Mouse (Mus musculus) cerebral cortex, adult 2 months (tissue): ENCODE data around the gene Tppp2.

ENCODE experiments used
- WGBS: fragments of 180-500 bp; shearing (Covaris S2); methylation state at CpG from one replicate; pipeline ENCODE4 v1.1.7; 2018; 5-methylcytosine and 5-hydroxymethylcytosine counted together

Tppp2 gene

DNA sequence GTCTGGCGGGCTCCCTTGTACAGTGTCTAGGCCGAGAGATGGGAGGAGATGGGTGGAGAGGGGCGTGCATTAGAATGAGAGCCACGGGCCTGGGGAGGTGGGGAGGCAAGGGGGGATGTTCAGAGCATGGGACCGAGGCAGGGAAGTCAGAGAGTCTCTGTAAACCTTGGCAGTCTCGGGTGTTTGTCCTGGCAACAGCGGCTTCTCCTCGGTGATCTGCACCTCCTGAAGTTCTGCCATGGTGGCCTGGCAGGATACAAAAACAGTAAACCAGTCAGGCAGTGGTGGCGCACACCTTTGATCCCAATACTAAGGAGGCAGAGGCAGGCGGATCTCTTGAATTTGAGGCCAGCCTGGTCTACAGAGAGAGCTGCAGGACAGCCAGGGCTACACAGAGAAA lies 6.9 kb upstream of the Tppp2 start:
- WGBS = 87% methylated on average over 10 of the region's 10 CpGs

DNA sequence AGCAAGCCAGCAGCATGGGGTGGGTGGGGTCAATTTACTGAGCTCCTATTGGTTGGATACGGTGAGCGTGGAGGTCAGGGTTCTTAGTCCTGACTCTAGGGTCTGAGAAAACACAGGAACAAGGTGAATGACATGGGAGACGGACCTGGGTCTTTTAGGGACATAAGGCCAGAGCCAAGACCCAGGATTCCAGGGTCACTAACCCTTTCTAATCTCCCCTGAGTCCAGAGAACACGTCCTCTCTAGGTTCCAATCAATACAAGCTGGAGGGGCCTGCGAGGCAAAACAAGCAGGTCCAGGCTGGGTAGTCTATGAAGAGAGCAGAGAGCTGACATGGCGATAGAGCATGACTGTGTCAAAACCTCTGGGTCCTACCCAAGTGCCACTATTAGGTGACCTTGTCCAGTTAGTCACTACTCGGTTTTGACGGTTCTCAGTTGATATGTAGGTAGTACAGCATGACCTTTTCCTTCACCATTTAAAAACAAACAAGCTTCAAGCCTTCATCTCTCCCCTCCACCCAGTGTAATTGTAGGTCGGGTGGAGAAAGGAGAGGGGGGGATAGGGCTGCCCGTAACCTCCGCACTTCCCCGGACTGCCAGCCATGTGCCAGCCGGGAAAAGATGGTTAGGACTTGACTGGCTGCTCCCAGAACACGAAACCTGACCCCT lies 5.7 kb upstream of the Tppp2 start:
- WGBS = 21% methylated on average over 14 of the region's 14 CpGs

GRCm38 (mm10) chr14:51913062-51913959 lies 4.9 kb upstream of the Tppp2 start:
- under 1% methylated on average over 57 of the region's 58 CpGs for WGBS

GRCm38 (mm10) chr14:51913960-51914762 lies 4.1 kb upstream of the Tppp2 start, which contains the start of gene Ndrg2:
Gene Ndrg2, minus strand, starts transcription at chr14:51914158.
- WGBS = 6% methylated on average over 22 of the region's 23 CpGs

- WGBS = 2% methylated on average over 3 of the region's 3 CpGs
These were observed 3.2 kb upstream of the Tppp2 start for GRCm38 (mm10) chr14:51915030-51915429.

DNA sequence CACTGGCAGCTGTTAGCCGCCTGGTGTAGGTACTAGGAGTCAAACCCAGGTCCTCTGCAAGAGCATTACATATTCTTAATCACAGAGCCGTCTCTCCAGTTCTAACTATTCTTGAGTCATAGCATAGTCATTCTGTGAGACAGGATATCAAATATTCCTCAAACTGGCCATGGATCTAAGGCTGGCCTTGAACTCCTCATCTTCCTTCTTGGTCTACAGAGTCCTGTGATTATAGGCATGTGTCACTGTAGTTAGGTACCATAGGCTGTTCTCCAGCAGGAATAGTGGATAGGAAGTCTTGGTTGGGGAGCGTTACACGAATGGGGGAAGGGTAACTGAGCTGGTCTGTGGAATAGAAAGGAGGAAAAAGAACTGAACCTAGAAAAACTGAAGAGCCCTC lies 1.7 kb upstream of the Tppp2 start:
- 92% methylated on average over 4 of the region's 4 CpGs for WGBS

DNA sequence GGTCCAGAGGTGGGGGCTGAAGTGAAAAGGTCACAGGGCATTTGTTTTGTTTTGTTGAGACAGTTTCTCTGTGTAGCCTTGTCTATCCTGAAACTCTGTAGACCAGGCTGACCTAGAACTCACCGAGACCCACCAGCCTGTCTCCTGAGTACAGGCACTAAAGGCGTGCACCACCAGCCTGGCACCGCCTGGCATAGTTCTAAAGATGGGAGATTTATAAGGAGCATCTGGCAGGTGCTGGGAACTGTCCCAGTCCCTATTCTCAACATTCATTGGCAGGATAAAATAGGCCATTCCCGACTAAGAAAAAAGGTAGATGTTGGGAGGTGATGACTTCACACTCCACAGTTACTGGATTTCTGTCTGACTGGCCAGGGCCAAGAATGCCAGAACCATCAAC lies 741 bp downstream of the Tppp2 start:
- 62% methylated on average over 4 of the region's 4 CpGs for WGBS

- 53% methylated on average over 16 of the region's 16 CpGs for WGBS
These were observed 3.7 kb downstream of the Tppp2 start for GRCm38 (mm10) chr14:51921759-51922570.

DNA sequence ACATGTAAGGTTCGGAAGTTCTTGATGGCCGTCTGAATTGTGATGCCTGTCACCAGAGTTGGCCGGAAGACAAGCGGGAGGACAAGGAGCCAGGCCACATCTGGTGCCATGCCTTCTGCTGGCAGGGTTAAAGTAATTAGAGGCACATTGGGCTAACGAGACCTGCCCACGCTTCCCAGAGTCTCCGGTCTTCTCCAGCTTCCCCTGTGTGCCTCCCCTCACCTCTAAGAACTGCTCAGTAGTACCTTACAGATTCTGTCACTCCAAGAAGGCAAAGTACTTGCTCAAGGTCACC lies 4.3 kb downstream of the Tppp2 start, which contains the start of gene Rnase13:
Rnase13 (minus strand) TSS at position 203 of the 295 bp plus-strand sequence.
- WGBS = 70% methylated on average over 7 of the region's 7 CpGs

DNA sequence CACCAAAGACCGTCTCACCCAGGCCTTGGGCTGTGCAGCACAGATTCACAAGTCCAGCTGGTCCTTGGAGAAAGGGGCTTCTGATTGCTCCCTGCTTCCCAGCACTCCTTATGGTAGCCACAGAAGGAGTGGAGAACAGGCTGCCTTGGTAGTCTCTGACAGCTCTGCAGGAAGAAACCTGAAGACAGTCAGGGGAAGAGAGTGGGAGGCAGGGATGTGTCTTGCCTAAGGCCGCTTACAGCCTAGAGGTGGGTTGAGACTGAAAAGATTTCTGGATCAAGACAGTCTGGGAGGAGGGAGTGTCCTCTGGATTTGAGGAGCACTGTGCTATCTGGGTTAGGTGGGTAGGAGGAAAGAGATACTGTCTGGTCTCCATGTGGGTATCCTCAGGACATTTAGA lies 4.7 kb downstream of the Tppp2 start:
- 69% methylated on average over 2 of the region's 2 CpGs for WGBS

- whole genome bisulfite sequencing = 82% methylated on average over 4 of the region's 4 CpGs
These were observed 5.3 kb downstream of the Tppp2 start for GRCm38 (mm10) chr14:51923492-51923891.

DNA sequence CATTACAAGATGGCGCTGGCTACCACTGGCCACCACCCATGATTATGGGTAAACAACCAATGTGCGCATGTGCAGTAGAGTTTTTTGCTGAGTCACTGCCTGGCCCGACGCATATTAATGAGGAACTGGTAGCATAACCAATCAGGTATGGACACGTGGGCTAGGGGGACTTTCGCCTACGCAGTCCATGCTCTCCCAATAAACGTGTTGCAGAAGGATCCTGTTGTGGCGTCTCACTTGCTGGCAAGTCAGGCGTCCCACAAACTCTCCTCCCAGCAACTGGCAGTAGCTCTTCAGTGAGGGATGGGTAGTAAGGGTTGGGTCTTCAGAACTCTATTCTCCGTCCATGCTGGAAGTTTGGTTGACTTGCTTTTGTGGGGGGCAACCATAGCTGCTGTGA lies 8.7 kb downstream of the Tppp2 start:
- WGBS = 96% methylated on average over 11 of the region's 11 CpGs

DNA sequence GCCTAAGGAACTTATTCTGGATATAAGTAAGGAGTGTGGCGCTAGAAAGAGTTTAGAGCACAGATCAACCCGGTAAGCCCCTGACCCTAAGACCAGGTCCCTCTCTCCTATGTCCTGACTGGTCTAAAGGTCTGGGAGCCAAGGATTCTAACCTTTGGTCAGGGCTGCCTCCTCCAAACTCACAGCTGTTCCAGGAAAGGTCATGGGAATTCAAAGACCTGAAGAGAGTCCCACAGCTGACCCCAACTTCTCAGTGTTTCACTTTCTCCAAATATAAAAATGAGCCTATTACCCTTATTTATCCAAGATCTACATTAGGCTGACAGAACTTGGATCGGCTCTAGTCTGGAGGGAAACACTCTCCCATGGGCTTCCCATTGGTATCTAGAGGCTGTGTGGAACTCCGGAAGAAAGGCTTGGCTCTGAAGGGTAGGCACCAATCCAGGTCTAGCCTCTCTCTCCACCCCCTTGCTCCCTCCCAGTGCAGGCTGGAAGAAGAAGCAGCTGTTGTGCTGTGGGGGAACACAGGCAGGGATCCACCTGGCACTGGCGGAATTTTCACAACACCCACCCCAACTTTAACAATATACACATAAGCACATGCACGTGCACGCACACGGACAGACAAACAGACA lies 11.2 kb downstream of the Tppp2 start:
- WGBS = 33% methylated on average over 8 of the region's 8 CpGs

- 28% methylated on average over 9 of the region's 9 CpGs for WGBS
These were observed 11.7 kb downstream of the Tppp2 start for GRCm38 (mm10) chr14:51929968-51930367.

- WGBS = 29% methylated on average over 5 of the region's 5 CpGs
These were observed 12.6 kb downstream of the Tppp2 start for GRCm38 (mm10) chr14:51930824-51931223.

GRCm38 (mm10) chr14:51932092-51933020 lies 14.1 kb downstream of the Tppp2 start:
- 83% methylated on average over 10 of the region's 10 CpGs for WGBS

DNA sequence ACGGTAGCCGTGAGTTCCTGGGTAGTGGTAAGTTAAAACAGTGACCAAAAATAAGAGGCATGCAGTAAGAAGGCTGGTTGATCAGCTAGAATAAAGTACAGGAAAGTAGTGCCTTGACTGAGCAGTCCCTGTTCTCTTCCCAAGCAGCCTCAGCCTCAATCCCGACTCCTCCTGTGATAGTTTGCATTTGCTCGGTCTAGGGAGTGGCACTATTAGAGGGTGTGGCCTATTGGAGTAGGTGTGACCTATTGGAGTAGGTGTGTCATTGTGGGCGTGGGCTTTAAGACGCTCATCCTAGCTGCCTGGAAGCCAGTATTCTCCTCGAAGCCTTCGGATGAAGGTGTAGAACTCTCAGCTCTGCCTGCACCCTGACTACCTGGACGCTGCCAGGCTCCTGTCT lies 20.8 kb downstream of the Tppp2 start:
- WGBS = 90% methylated on average over 9 of the region's 9 CpGs

DNA sequence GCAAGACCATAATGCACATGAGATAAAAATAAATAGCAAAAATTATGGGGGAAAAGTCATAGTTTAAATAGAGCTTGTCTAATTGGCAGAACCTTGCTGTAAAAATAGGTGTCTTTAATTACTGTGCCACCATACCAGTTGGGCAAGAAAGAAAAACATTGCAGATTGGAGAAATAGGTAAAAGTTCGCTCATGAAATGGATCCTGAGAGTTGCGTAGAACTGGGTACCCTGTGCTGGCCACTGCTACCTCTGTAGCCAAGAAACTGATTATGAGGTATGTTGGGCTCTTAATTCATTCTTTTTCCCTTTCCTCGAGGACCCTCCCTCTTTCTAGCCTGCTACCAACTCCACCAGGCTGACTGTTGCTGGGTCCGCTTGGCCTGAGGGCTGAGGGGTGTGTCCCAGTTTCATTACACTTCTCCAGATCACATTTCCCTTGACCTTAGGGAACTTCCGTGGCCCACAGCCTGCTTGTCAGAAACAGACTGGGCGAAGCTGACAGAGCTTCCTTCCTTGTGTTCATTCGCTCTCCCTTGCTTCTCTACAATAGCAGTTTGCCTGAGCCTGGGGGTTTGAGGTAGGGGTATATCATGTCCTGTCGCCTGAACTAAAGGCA lies 22.8 kb downstream of the Tppp2 start:
- 52% methylated on average over 8 of the region's 8 CpGs for WGBS

GRCm38 (mm10) chr14:51941577-51941976 lies 23.4 kb downstream of the Tppp2 start:
- 70% methylated on average over 9 of the region's 9 CpGs for WGBS
